Mouse (Mus musculus): ENCODE results near the gene BC035044. TPM values are rescaled to one million over a fixed set of nuclear protein-coding genes. Genes with fewer than 3 reads are reported as not detected.

The BC035044 gene
- total RNA-seq, 2 experiments from 2014 or later, result 231 to 296 TPM

Other genes starting within 250 kb of the BC035044 start
- not detected in 2 replicates for gene Clec2h, start 228.7 kb downstream of the BC035044 start, total RNA-seq (2014; fragmentation: Nextera tagmentation)
- gene Clec2h, start 228.7 kb downstream of the BC035044 start, total RNA-seq (2017), result not detected in 2 replicates
- not detected in 2 replicates for gene Klrb1, start 168.1 kb downstream of the BC035044 start, total RNA-seq (2014; fragmentation: Nextera tagmentation)
- gene Klrb1, start 168.1 kb downstream of the BC035044 start, total RNA-seq (2017), result not detected in 2 replicates
- not detected in 2 replicates for gene Klrb1c, start 101.9 kb downstream of the BC035044 start, total RNA-seq (2014; fragmentation: Nextera tagmentation)
- 0.34 and 1.0 TPM in 2 replicates for gene Klrb1c, start 101.9 kb downstream of the BC035044 start, total RNA-seq (2017)
- gene Gm44511, start 64.8 kb downstream of the BC035044 start, total RNA-seq (2014; fragmentation: Nextera tagmentation), result not detected in 2 replicates
- not detected in 2 replicates for gene Gm44511, start 64.8 kb downstream of the BC035044 start, total RNA-seq (2017)
- gene Klrb1b, start 64.8 kb downstream of the BC035044 start, total RNA-seq (2014; fragmentation: Nextera tagmentation), result not detected in 2 replicates
- gene Klrb1b, start 64.8 kb downstream of the BC035044 start, total RNA-seq (2017), result 0.09 TPM in 1 of 2 replicates, not detected in the other
- gene Clec2i, start 3.5 kb downstream of the BC035044 start, total RNA-seq (2014; fragmentation: Nextera tagmentation), result 4.2 and 4.6 TPM in 2 replicates
- 9.5 and 14.1 TPM in 2 replicates for gene Clec2i, start 3.5 kb downstream of the BC035044 start, total RNA-seq (2017)
- gene Clec2g, start 43.3 kb upstream of the BC035044 start, total RNA-seq (2014; fragmentation: Nextera tagmentation), result not detected in 2 replicates
- gene Clec2g, start 43.3 kb upstream of the BC035044 start, total RNA-seq (2017), result not detected in 2 replicates
- 35.0 and 39.6 TPM in 2 replicates for gene Klrb1f, start 154.8 kb upstream of the BC035044 start, total RNA-seq (2014; fragmentation: Nextera tagmentation)
- 27.7 and 43.2 TPM in 2 replicates for gene Klrb1f, start 154.8 kb upstream of the BC035044 start, total RNA-seq (2017)
- gene Clec2e, start 209.8 kb upstream of the BC035044 start, total RNA-seq (2014; fragmentation: Nextera tagmentation), result not detected in 2 replicates
- not detected in 2 replicates for gene Clec2e, start 209.8 kb upstream of the BC035044 start, total RNA-seq (2017)